Mouse (Mus musculus) liver, embryonic 15.5 days (tissue): ENCODE data around the gene Nemp1. TPM values are rescaled to one million over a fixed set of nuclear protein-coding genes. Genes with fewer than 3 reads are reported as not detected.

Experiments
- ATAC-seq: fragments of 200-750 bp; cut with Nextera tagmentation; 2 replicates; pipeline ENCODE4 v1.8.0; 2017; ENCODE audit warnings: moderate number of reproducible peaks, mild to moderate bottlenecking, moderate library complexity; ENCODE audit not compliant: insufficient read depth
- H3K27ac ChIP-seq: fragments of 300-500 bp; sonication (generic); replicated peaks from 2 replicates; pipeline ENCODE4 v1.5.1; 2015; ENCODE audit warnings: mild to moderate bottlenecking, inconsistent platforms
- H3K27me3 ChIP-seq: fragments of 300-500 bp; sonication (generic); 2 replicates; pipeline ENCODE4 v1.6.1; 2015; ENCODE audit warnings: mild to moderate bottlenecking, inconsistent platforms
- H3K36me3 ChIP-seq: fragments of 300-500 bp; sonication (generic); replicated peaks from 2 replicates; pipeline ENCODE4 v1.6.1; 2015; ENCODE audit warnings: moderate library complexity, mild to moderate bottlenecking, inconsistent platforms
- H3K4me1 ChIP-seq: fragments of 300-500 bp; sonication (generic); replicated peaks from 2 replicates; pipeline ENCODE4 v1.6.1; 2015; ENCODE audit warnings: inconsistent platforms
- H3K4me2 ChIP-seq: fragments of 300-500 bp; sonication (generic); 2 replicates; pipeline ENCODE4 v1.6.1; 2015; ENCODE audit warnings: moderate library complexity, mild to moderate bottlenecking, inconsistent platforms
- H3K4me3 ChIP-seq: fragments of 300-500 bp; sonication (generic); replicated peaks from 2 replicates; pipeline ENCODE4 v1.5.1; 2015; ENCODE audit warnings: mild to moderate bottlenecking, inconsistent platforms
- H3K9ac ChIP-seq: fragments of 300-500 bp; sonication (generic); 2 replicates; pipeline ENCODE4 v1.6.1; 2015; ENCODE audit warnings: moderate library complexity, mild to moderate bottlenecking, inconsistent platforms
- H3K9me3 ChIP-seq: fragments of 300-500 bp; sonication (generic); replicated peaks from 2 replicates; pipeline ENCODE4 v1.6.1; 2016; ENCODE audit warnings: inconsistent platforms
- whole genome bisulfite sequencing: fragments of 180-500 bp; shearing (Covaris S2); methylation state at CpG from one replicate; pipeline ENCODE4 v1.1.7; 2015; ENCODE audit warnings: mixed read lengths; ENCODE audit not compliant: insufficient replicate concordance; 5-methylcytosine and 5-hydroxymethylcytosine counted together
- polyA plus RNA-seq: library from polyadenylated mRNA; unstranded; fragments of >200 nt; fragmentation: Nextera tagmentation; extraction: Ambion mirVana; gene quantifications from 2 replicates; pipeline ENCODE4 v1.2.1, GENCODE M21; 2015

The Nemp1 gene
- polyA plus RNA-seq, 1 experiment from 2014 or later: 5.7 TPM

- H3K4me3 ChIP-seq: peak overlapping the region; percentile 58
- H3K27ac ChIP-seq: no peak overlapping the region
- no peaks in the 10 kb centered on the region for H3K9me3 ChIP-seq
- H3K9ac ChIP-seq: no peak overlapping the region
- H3K27me3 ChIP-seq: peaks cover 87% of the 10 kb centered on the region
- H3K4me1 ChIP-seq: peaks cover 74% of the 10 kb centered on the region
- peaks cover 8% of the 10 kb centered on the region; the same call in 1 of the 2 replicates for H3K36me3 ChIP-seq
- no peak for ATAC-seq
- H3K4me2 ChIP-seq: peak overlapping the region; percentile 71
- WGBS: 39% methylated on average over 13 of the region's 13 CpGs
Observed at GRCm38 (mm10) chr10:127664891-127665290, 1.8 kb upstream of the Nemp1 start.

- peak overlapping the region; percentile 71 for H3K4me2 ChIP-seq
- peak overlapping the region; percentile 58 for H3K4me3 ChIP-seq
- no peak for ATAC-seq
- WGBS: 6% methylated on average over 14 of the region's 14 CpGs
- H3K27ac ChIP-seq: peak overlapping the region; percentile 80
- peak overlapping the region; percentile 27; the same call in 1 of the 2 replicates for H3K9ac ChIP-seq
- H3K4me1 ChIP-seq: peaks cover 74% of the 10 kb centered on the region
- no peaks in the 10 kb centered on the region for H3K9me3 ChIP-seq
- peaks cover 87% of the 10 kb centered on the region for H3K27me3 ChIP-seq
- peaks cover 3% of the 10 kb centered on the region; the same call in 1 of the 2 replicates for H3K36me3 ChIP-seq
Observed at GRCm38 (mm10) chr10:127665366-127666181, 1.1 kb upstream of the Nemp1 start.

GRCm38 (mm10) chr10:127667269-127668092, 780 bp downstream of the Nemp1 start:
- H3K9ac ChIP-seq: no peak overlapping the region
- ATAC-seq: peak; percentile 41
- H3K4me1 ChIP-seq: peaks cover 57% of the 10 kb centered on the region
- H3K4me3 ChIP-seq: peak overlapping the region; percentile 58
- peak overlapping the region; percentile 80 for H3K27ac ChIP-seq
- H3K4me2 ChIP-seq: peak overlapping the region; percentile 71
- peaks cover 73% of the 10 kb centered on the region for H3K27me3 ChIP-seq
- no peaks in the 10 kb centered on the region for H3K36me3 ChIP-seq
- H3K9me3 ChIP-seq: no peaks in the 10 kb centered on the region
- 3% methylated on average over 35 of the region's 35 CpGs for WGBS

GRCm38 (mm10) chr10:127668093-127669050, 1.7 kb downstream of the Nemp1 start, which contains the start of gene Nab2:
TSS of gene Nab2 (minus strand) at chr10:127668568.
- Histone ChIP-seq H3K27me3 (peaks cover 64% of the 10 kb centered on the region), H3K36me3 (no peaks in the 10 kb centered on the region), H3K27ac (peak within 1 kb of the TSS; percentile 80), H3K4me1 (peaks cover 49% of the 10 kb centered on the region), H3K4me2 (peak within 1 kb of the TSS; percentile 71), H3K4me3 (peak within 1 kb of the TSS; percentile 58), H3K9me3 (no peaks in the 10 kb centered on the region), H3K9ac (no peak within 1 kb of the TSS)
- ATAC-seq: peak; percentile 20; the same call in 1 of the 2 replicates
- 4% methylated on average over 40 of the region's 40 CpGs for WGBS

GRCm38 (mm10) chr10:127669170-127669569, 2.5 kb downstream of the Nemp1 start:
- WGBS: 37% methylated on average over 7 of the region's 7 CpGs
- H3K36me3 ChIP-seq: no peaks in the 10 kb centered on the region
- peak overlapping the region; percentile 71 for H3K4me2 ChIP-seq
- peaks cover 44% of the 10 kb centered on the region for H3K4me1 ChIP-seq
- no peak overlapping the region for H3K27ac ChIP-seq
- ATAC-seq: no peak
- H3K27me3 ChIP-seq: peaks cover 56% of the 10 kb centered on the region
- H3K9ac ChIP-seq: no peak overlapping the region
- no peak overlapping the region for H3K4me3 ChIP-seq
- H3K9me3 ChIP-seq: no peaks in the 10 kb centered on the region

GRCm38 (mm10) chr10:127670185-127670584, 3.5 kb downstream of the Nemp1 start:
- no peak overlapping the region for H3K4me2 ChIP-seq
- peaks cover 46% of the 10 kb centered on the region for H3K27me3 ChIP-seq
- no peaks in the 10 kb centered on the region for H3K36me3 ChIP-seq
- H3K27ac ChIP-seq: no peak overlapping the region
- no peak overlapping the region for H3K9ac ChIP-seq
- H3K9me3 ChIP-seq: no peaks in the 10 kb centered on the region
- no peak overlapping the region for H3K4me3 ChIP-seq
- 34% methylated on average over 2 of the region's 2 CpGs for WGBS
- H3K4me1 ChIP-seq: peaks cover 42% of the 10 kb centered on the region
- no peak for ATAC-seq

GRCm38 (mm10) chr10:127671276-127671675, 4.6 kb downstream of the Nemp1 start:
- no peak overlapping the region for H3K4me3 ChIP-seq
- no peak overlapping the region for H3K27ac ChIP-seq
- H3K4me1 ChIP-seq: peaks cover 42% of the 10 kb centered on the region
- 15% methylated on average over 2 of the region's 2 CpGs for WGBS
- no peak for ATAC-seq
- no peak overlapping the region for H3K9ac ChIP-seq
- no peaks in the 10 kb centered on the region for H3K36me3 ChIP-seq
- H3K4me2 ChIP-seq: no peak overlapping the region
- no peaks in the 10 kb centered on the region for H3K9me3 ChIP-seq
- peaks cover 35% of the 10 kb centered on the region for H3K27me3 ChIP-seq

- peaks cover 6% of the 10 kb centered on the region for H3K27me3 ChIP-seq
- H3K4me1 ChIP-seq: peaks cover 40% of the 10 kb centered on the region
- ATAC-seq: no peak
- no peak overlapping the region for H3K4me3 ChIP-seq
- H3K27ac ChIP-seq: no peak overlapping the region
- H3K36me3 ChIP-seq: no peaks in the 10 kb centered on the region
- 82% methylated on average over 6 of the region's 6 CpGs for WGBS
- H3K4me2 ChIP-seq: no peak overlapping the region
- no peak overlapping the region for H3K9ac ChIP-seq
- H3K9me3 ChIP-seq: no peaks in the 10 kb centered on the region
Observed at GRCm38 (mm10) chr10:127674046-127674655, 7.5 kb downstream of the Nemp1 start.

GRCm38 (mm10) chr10:127674794-127675522, 8.3 kb downstream of the Nemp1 start:
- Histone ChIP-seq H3K4me3 (no peak overlapping the region), H3K27me3 (no peaks in the 10 kb centered on the region), H3K9me3 (no peaks in the 10 kb centered on the region), H3K4me1 (peaks cover 42% of the 10 kb centered on the region), H3K27ac (peak overlapping the region; percentile 34; the same call in 1 of the 2 replicates), H3K36me3 (no peaks in the 10 kb centered on the region), H3K4me2 (no peak overlapping the region), H3K9ac (no peak overlapping the region)
- 85% methylated on average over 8 of the region's 8 CpGs for WGBS
- ATAC-seq: no peak
